Mouse (Mus musculus) adrenal gland, postnatal 4 days (tissue): ENCODE measurements around the gene Ercc8. TPM values are rescaled to one million over a fixed set of nuclear protein-coding genes. Genes with fewer than 3 reads are reported as not detected.
A peak's percentile ranks its signal among the peaks of the same experiment; 100 is the strongest.

ENCODE experiments used
- DNase-seq, 2 experiments: peaks; one replicate each; pipeline ENCODE4 v3.0.0; 2021 to 2022; ENCODE audit warnings: low spot score in 2 of 2, mixed read lengths in 2 of 2
- total RNA-seq, 2 experiments: library from RNA; stranded (reverse); gene quantifications; 2 replicates each; pipeline ENCODE4 v1.2.3; 2021

Ercc8 gene
- total RNA-seq, 2 experiments from 2014 or later = 15.4 to 16.8 TPM

DNA sequence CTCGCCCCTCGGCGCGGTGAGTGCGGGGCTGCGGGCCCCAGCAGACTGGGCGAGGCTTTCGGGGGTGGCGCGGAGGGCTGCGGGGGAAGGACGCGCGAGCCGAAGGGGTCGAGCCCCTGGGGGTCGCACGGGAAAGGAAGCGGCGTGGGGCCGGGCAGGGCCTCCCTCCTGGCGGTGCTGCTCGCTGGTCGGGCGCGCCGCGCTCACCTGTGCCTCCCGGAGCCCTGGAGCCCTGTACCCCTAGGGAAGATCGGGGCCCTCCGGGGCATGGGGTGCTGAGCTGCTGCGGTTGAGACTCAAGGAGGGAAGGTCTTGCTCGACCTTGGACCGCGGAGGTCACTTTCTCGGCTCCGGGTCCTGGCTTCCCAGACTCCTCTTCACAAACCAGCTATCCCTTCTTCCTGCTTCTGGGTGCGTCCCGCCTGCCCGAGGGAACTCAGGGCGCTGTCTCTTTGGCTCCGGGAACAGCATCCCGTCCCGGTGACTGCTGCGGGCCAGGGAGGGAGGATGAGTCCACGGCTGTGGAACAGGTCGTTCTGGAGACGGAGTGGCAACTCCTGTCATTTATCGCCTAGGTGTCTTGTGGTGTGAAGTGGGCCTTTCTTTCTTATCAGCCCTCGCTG, 56.1 kb downstream of the Ercc8 start:
- DNase-seq = peak in 1 of 2 experiments; percentile 3

DNA sequence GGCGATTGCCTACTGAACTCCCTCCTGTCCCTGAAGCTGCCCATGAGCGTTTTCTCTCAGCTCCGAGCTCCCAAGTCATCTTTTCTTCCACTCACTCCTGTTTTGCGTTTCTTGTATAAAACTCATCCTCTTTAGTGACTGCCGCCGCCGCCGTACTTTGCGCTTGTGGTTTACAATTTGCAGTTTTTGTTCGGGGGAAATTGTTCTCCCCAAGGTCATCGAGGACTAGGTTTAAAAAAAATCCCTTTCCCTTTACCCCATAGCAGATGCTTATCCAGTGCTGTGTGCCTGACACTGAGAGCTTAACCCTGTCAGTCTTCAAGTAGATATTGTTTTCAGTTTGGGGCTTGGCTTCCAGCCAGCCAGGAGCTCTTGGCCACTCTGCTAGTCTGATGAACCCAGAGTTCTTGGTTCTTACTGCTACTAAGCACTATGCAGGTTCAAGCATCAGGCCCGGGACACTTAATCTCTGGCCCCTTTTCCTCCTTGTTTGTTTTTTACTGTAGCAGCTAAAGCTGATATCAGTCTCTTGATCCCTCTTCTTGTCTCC, 56.8 kb downstream of the Ercc8 start:
- DNase-seq = no peak

DNA sequence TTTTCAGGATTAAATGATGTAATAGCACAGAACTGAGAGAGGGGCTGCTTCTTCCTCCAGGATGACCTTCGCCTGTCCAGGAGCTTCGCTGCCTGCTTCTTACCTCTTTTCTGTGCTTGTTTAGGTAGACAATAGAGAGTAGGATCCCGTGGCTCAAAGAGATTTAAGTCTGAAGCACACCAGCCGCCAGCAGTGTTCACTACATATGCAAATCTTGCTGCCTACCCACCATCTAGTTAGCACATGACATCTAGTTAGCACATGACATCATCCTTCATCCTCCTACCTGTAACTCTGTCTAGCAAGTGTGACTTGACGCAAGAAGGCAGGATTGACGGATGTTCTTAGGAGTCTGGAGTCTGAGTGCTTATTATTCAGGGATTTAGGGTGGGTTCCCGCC, 61.2 kb downstream of the Ercc8 start:
- no peak for DNase-seq

DNA sequence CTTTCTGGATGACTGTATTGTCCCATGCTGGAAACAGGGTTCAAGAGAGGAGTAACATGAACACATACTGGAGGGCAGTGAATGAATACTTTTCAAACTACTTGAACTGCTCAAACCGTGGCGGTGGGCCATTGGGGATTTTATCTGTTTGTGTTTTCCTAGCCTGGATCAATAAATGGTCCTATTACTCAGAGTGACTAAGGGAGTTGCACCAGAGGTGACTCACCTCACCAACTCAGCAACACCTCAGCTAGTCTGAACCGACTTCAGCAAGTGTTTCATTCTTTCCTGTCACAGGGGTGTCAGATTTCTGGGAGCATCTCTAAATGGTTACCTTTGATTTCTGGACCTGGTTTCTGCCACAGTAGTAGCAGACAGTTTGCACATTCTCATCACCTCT, 70.7 kb downstream of the Ercc8 start:
- DNase-seq = no peak

DNA sequence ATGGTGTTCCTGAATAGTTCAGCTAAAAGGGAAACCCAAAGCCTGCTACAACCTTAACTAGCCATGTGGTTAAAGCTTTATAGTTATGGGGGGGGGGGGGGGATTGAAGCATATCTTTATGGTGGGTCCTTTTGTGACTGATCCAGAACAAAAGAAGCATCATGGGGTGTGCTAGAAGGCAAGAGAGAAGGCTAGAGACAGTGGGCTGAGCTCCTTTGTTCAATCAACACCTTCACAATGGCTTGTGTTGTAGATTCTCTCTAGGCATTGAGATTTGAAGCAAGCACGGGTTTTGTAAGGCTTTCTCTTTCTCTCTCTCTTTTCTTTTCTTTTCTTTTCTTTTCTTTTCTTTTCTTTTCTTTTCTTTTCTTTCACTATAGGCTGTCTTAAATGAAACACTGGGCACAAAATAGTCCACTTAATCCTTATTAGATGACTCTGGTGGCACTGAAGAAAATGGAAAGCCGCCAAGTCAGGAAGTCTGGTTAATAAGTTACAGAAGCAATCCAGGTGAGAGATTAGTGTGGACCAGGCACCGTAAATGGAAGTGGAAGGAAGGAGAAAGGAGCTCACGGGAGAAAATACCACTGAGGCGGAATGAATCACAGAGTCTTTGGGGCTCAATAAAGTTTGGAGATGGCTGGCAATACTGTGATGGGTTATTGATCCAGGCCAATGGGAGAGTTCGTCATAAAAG, 71.3 kb downstream of the Ercc8 start:
- no peak for DNase-seq

DNA sequence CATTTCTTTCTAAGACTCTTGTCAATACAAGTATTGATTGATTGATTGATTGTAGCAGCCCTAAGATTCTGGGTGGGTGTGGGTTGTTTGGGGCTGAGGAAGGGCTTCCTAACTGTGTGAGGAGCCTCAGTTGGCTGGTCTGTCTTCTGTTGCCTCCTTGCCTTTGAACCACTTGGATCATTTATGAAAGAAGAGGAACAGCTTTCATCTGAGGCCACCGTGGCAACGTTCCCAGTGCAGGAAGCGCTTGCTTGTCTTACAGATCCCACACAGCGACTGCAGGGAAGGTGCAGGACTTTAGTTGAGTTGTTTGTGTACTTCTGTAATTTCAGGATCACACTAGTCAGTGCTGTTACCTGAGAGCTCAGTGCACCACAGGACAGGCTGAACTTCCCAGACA, 81.5 kb downstream of the Ercc8 start:
- no peak for DNase-seq

DNA sequence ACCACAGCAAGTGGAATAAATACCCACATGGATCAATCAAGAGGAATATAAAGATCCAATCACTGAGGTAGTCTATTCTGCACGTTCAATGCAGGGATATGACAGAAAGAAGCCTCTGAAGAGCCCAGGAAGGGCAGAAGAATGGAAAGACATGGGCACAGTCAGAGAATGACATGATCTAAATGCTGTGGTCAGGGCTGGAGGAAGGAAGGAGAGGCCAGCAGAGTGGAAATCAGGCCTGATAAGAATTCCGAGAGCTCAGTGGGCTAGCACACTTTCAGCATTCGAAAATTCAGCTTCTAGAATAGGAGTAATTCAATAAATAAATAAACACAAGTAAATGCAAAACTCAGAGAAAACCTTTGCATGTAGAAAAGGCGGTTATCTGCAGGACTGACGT, 83.2 kb downstream of the Ercc8 start:
- no peak for DNase-seq

Other genes starting within 250 kb of the Ercc8 start
- gene Smim15, start 114.3 kb upstream of the Ercc8 start, total RNA-seq = 10 to 100 TPM; 40.9 to 45.2 TPM
- 10 to 100 TPM; 22.8 to 26.1 TPM for gene Ndufaf2, start 108 bp upstream of the Ercc8 start, total RNA-seq
- 1 to 10 TPM; 1.0 to 3.8 TPM for gene Elovl7, start 55.7 kb downstream of the Ercc8 start, total RNA-seq
- gene Depdc1b, start 157.6 kb downstream of the Ercc8 start, total RNA-seq = 1 to 10 TPM; 4.9 to 7.9 TPM